Mouse (Mus musculus): ENCODE measurements around the gene Med12l.

Med12l gene

GRCm38 (mm10) chr3:59021236-59021635 lies 15.6 kb downstream of the Med12l start:
- in situ Hi-C loops (cut with MboI; ENCODE audit: unreplicated experiment in 2 of 2) = no loop called here

DNA sequence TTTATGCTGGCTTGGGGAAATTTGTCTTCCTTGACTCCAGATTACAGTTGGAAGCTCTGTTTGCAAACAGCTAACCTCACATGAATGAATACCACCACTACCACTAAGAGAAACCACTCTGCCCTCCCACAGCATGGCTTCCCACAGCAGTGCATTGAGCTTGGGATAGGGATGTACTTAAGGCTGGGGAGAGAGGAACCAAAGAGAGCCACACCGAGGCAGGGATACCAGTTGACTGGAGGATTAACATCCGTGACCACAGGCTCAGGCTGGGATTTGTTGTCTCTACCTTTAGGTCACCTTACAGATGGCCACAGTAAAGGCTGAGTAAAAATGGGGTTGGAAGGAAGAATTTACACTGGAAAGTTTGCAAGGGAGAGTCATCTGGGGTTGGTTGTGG lies 16.6 kb downstream of the Med12l start:
- in situ Hi-C loops (cut with MboI; ENCODE audit: unreplicated experiment in 2 of 2) = no loop called here

DNA sequence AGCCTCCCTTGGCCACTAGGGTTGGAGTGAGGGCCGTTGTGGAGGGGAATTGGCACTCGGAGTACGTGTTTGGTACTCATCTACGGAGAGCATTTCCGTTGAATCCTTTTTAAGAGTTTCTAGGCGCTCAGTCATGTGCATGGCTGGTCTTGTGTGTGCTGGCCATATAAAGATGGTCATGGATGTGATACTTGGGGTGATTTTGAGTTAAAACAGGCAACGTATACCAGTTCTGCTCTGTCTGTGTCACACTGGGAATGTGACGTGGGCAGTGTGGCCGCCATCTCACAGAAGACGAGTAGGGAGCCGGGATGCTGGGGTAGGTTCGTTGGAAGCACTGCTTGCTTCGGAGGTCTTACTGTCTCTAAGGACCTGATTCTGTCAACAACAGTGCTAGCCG lies 17.3 kb downstream of the Med12l start:
- in situ Hi-C loops (cut with MboI; ENCODE audit: unreplicated experiment in 2 of 2) = no loop called here

DNA sequence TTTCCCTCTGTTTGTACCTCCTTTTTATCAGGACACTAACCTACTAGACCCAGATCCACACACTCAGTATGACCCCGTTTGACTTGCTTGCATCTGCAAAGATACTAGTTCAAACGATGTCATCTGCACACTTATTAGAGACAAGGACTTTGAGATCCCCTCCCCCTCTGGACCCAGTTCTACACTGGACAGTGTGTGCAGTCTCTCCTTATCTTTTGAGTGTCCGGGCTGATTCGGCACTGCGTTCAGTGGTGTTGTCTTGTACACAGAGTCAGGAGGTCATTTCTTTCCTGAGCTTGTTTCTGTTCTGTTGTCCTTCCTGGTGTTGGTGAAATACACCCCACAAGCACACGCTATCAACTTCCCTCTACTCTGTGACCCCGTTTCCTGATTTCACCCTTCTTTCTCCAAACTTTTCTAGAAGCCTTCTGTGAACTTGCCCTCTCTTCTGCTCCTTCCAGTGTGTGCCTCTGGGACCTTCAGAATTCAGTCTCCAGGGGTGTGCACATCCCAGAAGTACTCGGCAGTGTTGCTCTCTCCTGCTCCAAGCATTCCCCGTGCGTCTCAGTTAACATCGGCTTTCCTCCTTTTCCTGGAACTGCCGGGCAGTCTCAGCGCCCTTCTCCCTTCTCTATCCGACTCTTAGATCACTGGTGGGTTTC lies 19.0 kb downstream of the Med12l start:
- in situ Hi-C loops (cut with MboI; ENCODE audit: unreplicated experiment in 2 of 2) = no loop called here

- in situ Hi-C loops (cut with MboI; ENCODE audit: unreplicated experiment in 2 of 2) = no loop called here
Measured at GRCm38 (mm10) chr3:59025193-59025535, 19.5 kb downstream of the Med12l start.

GRCm38 (mm10) chr3:59028696-59029095 lies 23.1 kb downstream of the Med12l start:
- in situ Hi-C loops (cut with MboI; ENCODE audit: unreplicated experiment in 2 of 2) = no loop called here

DNA sequence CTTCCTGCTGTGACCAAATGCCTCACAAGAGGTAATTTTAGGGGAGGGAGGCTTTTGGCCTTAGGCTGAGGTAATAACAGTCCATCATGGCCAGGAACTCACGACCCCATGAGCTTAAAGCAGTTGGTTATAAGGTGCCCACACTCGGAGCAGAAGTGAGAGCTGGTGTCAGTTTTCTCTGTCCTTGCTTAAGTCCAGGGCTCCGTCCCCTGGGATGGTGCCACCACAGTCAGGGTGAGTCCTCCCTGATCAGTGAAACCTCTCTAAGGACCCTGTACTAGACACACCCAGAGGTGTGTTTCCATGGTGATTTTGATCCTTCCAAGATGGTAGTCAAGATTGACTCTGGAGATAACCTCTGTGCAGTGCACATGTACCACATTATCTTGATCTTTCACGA lies 25.4 kb downstream of the Med12l start:
- in situ Hi-C loops (cut with MboI; ENCODE audit: unreplicated experiment in 2 of 2) = no loop called here

DNA sequence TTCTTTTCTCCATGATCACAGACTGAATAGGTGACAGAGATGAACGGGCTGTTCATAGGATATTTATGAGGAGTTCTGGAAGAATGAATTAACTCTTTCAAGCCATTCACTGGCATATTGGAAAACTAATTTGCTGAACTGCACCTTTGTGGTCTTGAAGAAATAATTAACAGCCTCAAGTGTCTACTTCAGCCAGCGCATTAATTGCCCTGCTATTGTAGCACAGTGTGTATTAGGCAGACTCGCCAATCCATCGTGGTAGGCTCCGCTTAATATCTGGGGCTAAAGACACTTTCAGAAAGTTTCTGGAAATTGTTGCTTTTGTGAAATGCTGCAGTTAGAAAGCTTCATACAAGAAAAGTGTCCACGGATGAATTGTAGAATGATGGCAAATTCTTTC lies 35.9 kb downstream of the Med12l start:
- in situ Hi-C loops (cut with MboI; ENCODE audit: unreplicated experiment in 2 of 2) = no loop called here

DNA sequence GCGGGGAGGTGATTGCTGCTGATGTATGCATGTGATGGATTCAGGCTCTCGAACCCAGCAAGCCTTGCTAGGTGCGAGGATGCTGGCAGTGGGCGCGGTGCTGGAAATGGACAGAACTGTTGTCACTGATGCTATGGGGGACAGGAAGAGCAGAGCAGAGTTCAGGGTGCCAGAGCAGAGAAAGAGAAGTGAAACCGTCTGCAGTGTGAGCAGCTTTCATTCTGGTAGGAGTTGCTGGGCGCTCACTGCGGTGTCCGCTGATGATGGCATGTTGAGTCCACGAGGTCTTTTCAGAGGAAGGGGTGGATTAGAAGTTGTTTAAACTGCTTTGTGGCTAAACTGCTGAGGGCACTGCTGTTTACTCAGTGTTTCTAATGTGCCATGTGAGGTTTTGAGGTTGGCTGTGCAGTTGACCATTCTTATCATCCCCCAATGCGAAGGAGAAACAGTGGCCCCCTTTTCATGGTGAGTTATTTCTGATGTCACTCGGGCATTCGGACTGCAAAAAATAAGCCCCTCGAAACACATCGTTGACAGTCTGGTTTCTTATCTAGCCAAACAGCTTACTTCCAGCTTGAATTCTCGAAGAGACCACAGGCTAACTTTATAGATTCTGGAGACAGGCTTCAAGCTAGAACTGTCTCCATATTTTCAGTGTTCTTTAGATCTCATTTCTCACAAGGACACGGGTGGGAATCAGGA lies 49.4 kb downstream of the Med12l start:
- in situ Hi-C loops (cut with MboI; ENCODE audit: unreplicated experiment in 2 of 2) = loop anchor here (5.0 to 25.0 kb wide), 7 partner anchors 73 to 1418 kb away; partner anchors contain the start of gene Pfn2 (in 1 of the 2)

DNA sequence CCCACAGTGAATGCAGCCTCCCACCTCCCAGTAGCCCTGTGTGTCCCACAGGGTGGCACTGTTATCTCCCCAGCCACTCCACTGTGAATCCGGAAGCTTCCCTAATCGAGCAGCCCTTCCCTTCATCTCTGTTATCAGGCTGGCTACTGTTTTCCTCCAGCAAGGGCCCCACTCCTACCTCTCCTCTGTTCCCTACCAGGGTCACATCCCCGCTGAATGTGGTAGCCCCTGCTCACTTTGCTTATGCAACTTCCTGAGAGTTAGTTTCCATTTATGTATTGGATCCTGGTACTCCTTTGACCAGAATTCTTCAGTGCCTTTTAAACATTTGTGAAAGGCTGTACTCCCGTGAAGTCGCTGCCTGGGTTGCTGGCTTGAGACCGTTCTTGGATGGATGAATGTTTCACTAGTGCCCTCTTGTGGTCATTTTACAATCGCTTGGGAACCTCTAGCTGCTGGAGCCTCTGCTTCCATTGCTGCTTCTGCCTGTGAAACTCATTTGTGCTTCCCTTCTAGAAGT lies 53.5 kb downstream of the Med12l start:
- in situ Hi-C loops (cut with MboI; ENCODE audit: unreplicated experiment in 2 of 2) = loop anchor here (5.0 to 25.0 kb wide), 7 partner anchors 77 to 1422 kb away; partner anchors contain the start of gene Pfn2 (in 1 of the 2)

GRCm38 (mm10) chr3:59060131-59060530 lies 54.5 kb downstream of the Med12l start:
- in situ Hi-C loops (cut with MboI; ENCODE audit: unreplicated experiment in 2 of 2) = loop anchor here (5.0 to 25.0 kb wide), 5 partner anchors 545 to 1423 kb away; partner anchors contain the start of genes Pfn2 (in 1 of the 2) and Tsc22d2 (in 1 of the 2)

- in situ Hi-C loops (cut with MboI; ENCODE audit: unreplicated experiment in 2 of 2) = loop anchor here (5.0 to 25.0 kb wide), 5 partner anchors 547 to 1425 kb away; partner anchors contain the start of genes Pfn2 (in 1 of the 2) and Tsc22d2 (in 1 of the 2)
Measured at GRCm38 (mm10) chr3:59062141-59062540, 56.5 kb downstream of the Med12l start.

DNA sequence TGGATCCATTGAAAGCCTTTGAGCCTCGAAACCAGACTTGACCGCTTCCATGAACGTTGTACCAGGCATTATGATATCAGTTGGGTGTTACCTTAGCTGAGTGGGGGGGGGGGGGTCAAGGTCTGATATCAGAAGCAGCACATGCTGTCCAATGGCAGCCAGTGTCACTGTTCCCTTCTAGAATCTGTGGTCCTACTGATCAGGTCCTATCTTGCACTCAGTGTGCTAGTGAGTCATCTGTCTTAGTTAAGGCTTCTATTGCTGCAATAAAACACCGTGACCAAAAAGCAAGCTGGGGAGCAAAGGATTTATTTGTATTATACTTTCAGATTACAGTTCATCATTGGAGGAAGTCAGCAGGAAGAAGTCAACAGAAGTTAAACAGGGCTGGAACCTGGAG lies 57.8 kb downstream of the Med12l start:
- in situ Hi-C loops (cut with MboI; ENCODE audit: unreplicated experiment in 2 of 2) = loop anchor here (5.0 to 25.0 kb wide), 5 partner anchors 549 to 1426 kb away; partner anchors contain the start of genes Pfn2 (in 1 of the 2) and Tsc22d2 (in 1 of the 2)

GRCm38 (mm10) chr3:59065937-59066336 lies 60.3 kb downstream of the Med12l start:
- in situ Hi-C loops (cut with MboI; ENCODE audit: unreplicated experiment in 2 of 2) = loop anchor here (10.0 to 25.0 kb wide), 4 partner anchors 551 to 1429 kb away; partner anchors contain the start of genes Pfn2 (in 1 of the 2) and Tsc22d2 (in 1 of the 2)

DNA sequence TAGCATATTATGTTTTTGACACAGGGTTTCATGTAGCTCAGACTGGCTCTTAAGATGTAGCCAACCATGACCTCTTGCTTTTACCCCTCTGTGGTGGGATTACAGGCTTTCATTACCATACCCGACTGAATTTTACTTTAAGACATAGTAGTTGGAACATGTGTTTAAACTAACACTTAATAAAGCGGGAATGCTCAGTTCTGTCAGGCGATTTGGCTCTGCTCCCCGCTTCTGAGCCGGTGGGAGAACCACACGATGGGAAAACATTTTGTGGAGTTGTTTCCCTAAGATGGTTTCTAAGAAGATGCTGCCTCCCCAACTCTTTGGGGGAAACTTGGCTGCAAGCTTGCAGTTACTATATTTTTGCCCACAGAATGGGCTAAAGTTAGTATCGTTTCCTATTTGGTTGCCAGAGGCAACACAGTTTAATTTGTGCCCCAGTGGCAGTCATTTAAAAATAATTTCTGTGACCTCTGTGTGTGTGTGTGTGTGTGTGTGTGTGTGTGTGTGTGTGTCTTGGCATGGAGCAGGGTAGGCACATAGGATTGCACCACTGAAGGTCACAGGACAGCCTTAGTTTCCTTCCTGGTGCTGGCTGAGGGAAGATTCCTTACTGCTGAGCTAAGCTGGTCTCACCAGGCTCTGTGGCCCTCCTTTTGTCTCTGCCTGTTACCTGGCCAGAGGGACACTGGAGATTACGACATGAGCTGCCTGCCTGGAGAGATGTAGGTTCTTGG lies 61.1 kb downstream of the Med12l start:
- in situ Hi-C loops (cut with MboI; ENCODE audit: unreplicated experiment in 2 of 2) = loop anchor here (10.0 to 25.0 kb wide), 4 partner anchors 552 to 1429 kb away; partner anchors contain the start of genes Pfn2 (in 1 of the 2) and Tsc22d2 (in 1 of the 2)

DNA sequence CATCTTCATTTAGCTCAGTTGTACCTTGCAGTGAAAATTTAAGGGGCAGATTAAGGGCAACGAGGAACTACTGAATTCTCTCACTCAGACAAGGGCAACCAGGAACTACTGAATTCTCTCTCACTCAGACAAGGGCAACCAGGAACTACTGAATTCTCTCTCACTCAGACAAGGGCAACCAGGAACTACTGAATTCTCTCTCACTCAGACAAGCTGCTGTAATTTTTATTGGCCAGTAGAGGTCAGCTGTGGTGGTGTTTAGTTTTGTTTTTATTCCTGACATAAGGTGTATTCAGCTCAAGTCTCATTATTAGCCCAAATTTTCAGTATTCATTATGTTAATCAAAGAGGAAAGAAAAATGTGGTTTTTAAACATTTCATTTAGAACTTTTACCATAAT lies 63.4 kb downstream of the Med12l start:
- in situ Hi-C loops (cut with MboI; ENCODE audit: unreplicated experiment in 2 of 2) = loop anchor here (10.0 to 25.0 kb wide), 4 partner anchors 554 to 1432 kb away; partner anchors contain the start of genes Pfn2 (in 1 of the 2) and Tsc22d2 (in 1 of the 2)

GRCm38 (mm10) chr3:59077278-59077677 lies 71.7 kb downstream of the Med12l start:
- in situ Hi-C loops (cut with MboI; ENCODE audit: unreplicated experiment in 2 of 2) = loop anchor here (5.0 to 25.0 kb wide), 6 partner anchors 670 to 1688 kb away; no protein-coding TSS in a partner anchor

- in situ Hi-C loops (cut with MboI; ENCODE audit: unreplicated experiment in 2 of 2) = loop anchor here (5.0 to 25.0 kb wide), 6 partner anchors 669 to 1686 kb away; no protein-coding TSS in a partner anchor
Measured at GRCm38 (mm10) chr3:59078585-59078984, 73.0 kb downstream of the Med12l start.

- in situ Hi-C loops (cut with MboI; ENCODE audit: unreplicated experiment in 2 of 2) = loop anchor here (5.0 to 25.0 kb wide), 6 partner anchors 668 to 1685 kb away; no protein-coding TSS in a partner anchor
Measured at GRCm38 (mm10) chr3:59079327-59079726, 73.7 kb downstream of the Med12l start.

GRCm38 (mm10) chr3:59080293-59080916 lies 74.8 kb downstream of the Med12l start:
- in situ Hi-C loops (cut with MboI; ENCODE audit: unreplicated experiment in 2 of 2) = loop anchor here (5.0 to 25.0 kb wide), 6 partner anchors 37 to 1684 kb away; no protein-coding TSS in a partner anchor

Measured in v-Abl transformed pro-B cells (cell line).